Mouse (Mus musculus) embryonic facial prominence, embryonic 15.5 days (tissue): ENCODE results near the gene Ccdc87. TPM values are rescaled to one million over a fixed set of nuclear protein-coding genes. Genes with fewer than 3 reads are reported as not detected.

Experiments used
- ATAC-seq: fragments of 200-750 bp; cut with Nextera tagmentation; 2 replicates; pipeline ENCODE4 v1.8.0; 2017; ENCODE audit warnings: low read depth, moderate TSS enrichment; ENCODE audit not compliant: insufficient number of reproducible peaks, low FRiP score, low TSS enrichment
- H3K27ac ChIP-seq: fragments of 300-500 bp; sonication (generic); replicated peaks from 2 replicates; pipeline ENCODE4 v1.5.1; 2015; ENCODE audit warnings: mild to moderate bottlenecking, inconsistent platforms
- H3K27me3 ChIP-seq: fragments of 300-500 bp; sonication (generic); 2 replicates; pipeline ENCODE4 v1.6.1; 2015; ENCODE audit warnings: inconsistent platforms
- H3K36me3 ChIP-seq: fragments of 300-500 bp; sonication (generic); 2 replicates; pipeline ENCODE4 v1.6.1; 2015; ENCODE audit warnings: mild to moderate bottlenecking, inconsistent platforms
- H3K4me1 ChIP-seq: fragments of 300-500 bp; sonication (generic); 2 replicates; pipeline ENCODE4 v1.6.1; 2015; ENCODE audit warnings: inconsistent platforms
- H3K4me2 ChIP-seq: fragments of 300-500 bp; sonication (generic); replicated peaks from 2 replicates; pipeline ENCODE4 v1.6.1; 2015; ENCODE audit warnings: mild to moderate bottlenecking, inconsistent platforms
- H3K4me3 ChIP-seq: fragments of 300-500 bp; sonication (generic); replicated peaks from 2 replicates; pipeline ENCODE4 v1.5.1; 2015; ENCODE audit warnings: mild to moderate bottlenecking, inconsistent platforms
- H3K9ac ChIP-seq: fragments of 300-500 bp; sonication (generic); 2 replicates; pipeline ENCODE4 v1.6.1; 2015; ENCODE audit warnings: inconsistent platforms
- H3K9me3 ChIP-seq: fragments of 300-500 bp; sonication (generic); replicated peaks from 2 replicates; pipeline ENCODE4 v1.6.1; 2016; ENCODE audit warnings: inconsistent platforms
- WGBS: fragments of 180-500 bp; shearing (Covaris S2); methylation state at CpG from one replicate; pipeline ENCODE4 v1.1.7; 2015; 5-methylcytosine and 5-hydroxymethylcytosine counted together
- polyA plus RNA-seq: library from polyadenylated mRNA; unstranded; fragments of >200 nt; fragmentation: Nextera tagmentation; extraction: Ambion mirVana; gene quantifications from 2 replicates; pipeline ENCODE4 v1.2.1, GENCODE M21; 2015

Gene Ccdc87
- polyA plus RNA-seq, result 1.2 and 1.9 TPM in 2 replicates

- H3K9ac ChIP-seq, result peak within 1 kb of the TSS; percentile 75
- under 1% methylated on average over 25 of the region's 25 CpGs for WGBS
- 0 out of 2 replicates have a peak, but pooled peaks cover 2% of the 10 kb centered on the region for H3K36me3 ChIP-seq
- H3K4me3 ChIP-seq, result peak within 1 kb of the TSS; percentile 64
- peaks cover 22% of the 10 kb centered on the region for H3K4me1 ChIP-seq
- H3K27ac ChIP-seq, result 0 out of 2 replicates have a peak within 1 kb of the TSS, but pooled peaks have one; percentile 25
- peak within 1 kb of the TSS; percentile 98 for H3K4me2 ChIP-seq
- ATAC-seq, result peak; percentile 97
- H3K27me3 ChIP-seq, result peaks cover 28% of the 10 kb centered on the region
- no peaks in the 10 kb centered on the region for H3K9me3 ChIP-seq
These were observed at the start of gene Ccdc87, which contains the start of gene Ccs for GRCm38 (mm10) chr19:4839149-4839548. Ccdc87 (plus strand) TSS chr19:4839366. Ccs (minus strand) TSS chr19:4839332.

- WGBS, result under 1% methylated on average over 16 of the region's 16 CpGs
- H3K4me3 ChIP-seq, result peak overlapping the region; percentile 74
- peak overlapping the region; percentile 63 for H3K9ac ChIP-seq
- peak; percentile 37; the same call in 1 of the 2 replicates for ATAC-seq
- H3K9me3 ChIP-seq, result no peaks in the 10 kb centered on the region
- peak overlapping the region; percentile 75 for H3K4me2 ChIP-seq
- peaks cover 35% of the 10 kb centered on the region for H3K36me3 ChIP-seq
- H3K27me3 ChIP-seq, result no peaks in the 10 kb centered on the region
- H3K27ac ChIP-seq, result peak overlapping the region; percentile 89
- H3K4me1 ChIP-seq, result peaks cover 34% of the 10 kb centered on the region
These were observed 45.8 kb upstream of the Ccdc87 start for GRCm38 (mm10) chr19:4793281-4793830.

- Histone ChIP-seq H3K4me2 (peak within 1 kb of the TSS; percentile 75), H3K9ac (peak within 1 kb of the TSS; percentile 63), H3K27ac (peak within 1 kb of the TSS; percentile 89), H3K4me3 (peak within 1 kb of the TSS; percentile 74), H3K4me1 (peaks cover 34% of the 10 kb centered on the region), H3K27me3 (no peaks in the 10 kb centered on the region), H3K9me3 (no peaks in the 10 kb centered on the region), H3K36me3 (peaks cover 36% of the 10 kb centered on the region)
- peak; percentile 96 for ATAC-seq
- WGBS, result under 1% methylated on average over 31 of the region's 31 CpGs
These were observed 45.2 kb upstream of the Ccdc87 start, which contains the start of gene Rbm4 for GRCm38 (mm10) chr19:4793831-4794422. Rbm4 (minus strand) TSS chr19:4793901.

GRCm38 (mm10) chr19:4795929-4796328 is 43.2 kb upstream of the Ccdc87 start:
- Histone ChIP-seq H3K4me2 (no peak overlapping the region), H3K4me3 (no peak overlapping the region), H3K27ac (no peak overlapping the region), H3K9me3 (no peaks in the 10 kb centered on the region), H3K4me1 (peaks cover 24% of the 10 kb centered on the region), H3K36me3 (peaks cover 46% of the 10 kb centered on the region), H3K9ac (no peak overlapping the region), H3K27me3 (no peaks in the 10 kb centered on the region)
- WGBS, result 75% methylated on average over 1 of the region's 1 CpGs
- no peak for ATAC-seq

- ATAC-seq, result no peak
- H3K4me2 ChIP-seq, result no peak overlapping the region
- H3K9me3 ChIP-seq, result no peaks in the 10 kb centered on the region
- WGBS, result 96% methylated on average over 2 of the region's 2 CpGs
- no peak overlapping the region for H3K9ac ChIP-seq
- H3K27me3 ChIP-seq, result no peaks in the 10 kb centered on the region
- peaks cover 9% of the 10 kb centered on the region; the same call in 1 of the 2 replicates for H3K4me1 ChIP-seq
- no peak overlapping the region for H3K4me3 ChIP-seq
- no peak overlapping the region for H3K27ac ChIP-seq
- peaks cover 59% of the 10 kb centered on the region for H3K36me3 ChIP-seq
These were observed 41.3 kb upstream of the Ccdc87 start for GRCm38 (mm10) chr19:4797846-4798245.

GRCm38 (mm10) chr19:4799083-4799482 is 40.1 kb upstream of the Ccdc87 start:
- no peaks in the 10 kb centered on the region for H3K27me3 ChIP-seq
- H3K9ac ChIP-seq, result no peak overlapping the region
- no peak overlapping the region for H3K4me2 ChIP-seq
- H3K9me3 ChIP-seq, result no peaks in the 10 kb centered on the region
- 93% methylated on average over 5 of the region's 5 CpGs for WGBS
- H3K4me3 ChIP-seq, result no peak overlapping the region
- no peak for ATAC-seq
- no peak overlapping the region for H3K27ac ChIP-seq
- H3K4me1 ChIP-seq, result peaks cover 12% of the 10 kb centered on the region; the same call in 1 of the 2 replicates
- peaks cover 70% of the 10 kb centered on the region for H3K36me3 ChIP-seq

GRCm38 (mm10) chr19:4802691-4803091 is 36.5 kb upstream of the Ccdc87 start:
- Histone ChIP-seq H3K4me2 (no peak overlapping the region), H3K4me1 (peaks cover 4% of the 10 kb centered on the region; the same call in 1 of the 2 replicates), H3K9ac (no peak overlapping the region), H3K9me3 (no peaks in the 10 kb centered on the region), H3K36me3 (peaks cover 59% of the 10 kb centered on the region), H3K27me3 (no peaks in the 10 kb centered on the region), H3K4me3 (no peak overlapping the region), H3K27ac (no peak overlapping the region)
- ATAC-seq, result peak; percentile 20; the same call in 1 of the 2 replicates
- 94% methylated on average over 7 of the region's 7 CpGs for WGBS

GRCm38 (mm10) chr19:4803283-4803682 is 35.9 kb upstream of the Ccdc87 start:
- Histone ChIP-seq H3K9ac (no peak overlapping the region), H3K27ac (no peak overlapping the region), H3K4me3 (no peak overlapping the region), H3K27me3 (no peaks in the 10 kb centered on the region), H3K4me2 (no peak overlapping the region), H3K9me3 (no peaks in the 10 kb centered on the region), H3K36me3 (peaks cover 56% of the 10 kb centered on the region), H3K4me1 (peaks cover 10% of the 10 kb centered on the region; the same call in 1 of the 2 replicates)
- WGBS, result 80% methylated on average over 10 of the region's 10 CpGs
- ATAC-seq, result no peak

GRCm38 (mm10) chr19:4810309-4810708 is 28.9 kb upstream of the Ccdc87 start:
- H3K4me1 ChIP-seq, result peaks cover 23% of the 10 kb centered on the region
- no peak for ATAC-seq
- under 1% methylated on average over 14 of the region's 14 CpGs for WGBS
- peak overlapping the region; percentile 64 for H3K4me2 ChIP-seq
- no peaks in the 10 kb centered on the region for H3K27me3 ChIP-seq
- H3K9me3 ChIP-seq, result no peaks in the 10 kb centered on the region
- peak overlapping the region; percentile 70 for H3K9ac ChIP-seq
- peak overlapping the region; percentile 93 for H3K4me3 ChIP-seq
- peak overlapping the region; percentile 97 for H3K27ac ChIP-seq
- no peaks in the 10 kb centered on the region for H3K36me3 ChIP-seq

GRCm38 (mm10) chr19:4810746-4811062 is 28.5 kb upstream of the Ccdc87 start:
- H3K36me3 ChIP-seq, result no peaks in the 10 kb centered on the region
- ATAC-seq, result no peak
- no peaks in the 10 kb centered on the region for H3K9me3 ChIP-seq
- H3K4me1 ChIP-seq, result peaks cover 23% of the 10 kb centered on the region
- WGBS, result under 1% methylated on average over 17 of the region's 17 CpGs
- peak overlapping the region; percentile 93 for H3K4me3 ChIP-seq
- no peaks in the 10 kb centered on the region for H3K27me3 ChIP-seq
- H3K4me2 ChIP-seq, result peak overlapping the region; percentile 64
- peak overlapping the region; percentile 97 for H3K27ac ChIP-seq
- H3K9ac ChIP-seq, result peak overlapping the region; percentile 70

GRCm38 (mm10) chr19:4811063-4811908 is 27.9 kb upstream of the Ccdc87 start, which contains the start of the genes Gm21992 and Rbm14:
Gm21992 (minus strand) TSS chr19:4811612.
Rbm14 (minus strand) TSS chr19:4811634.
- no peaks in the 10 kb centered on the region for H3K27me3 ChIP-seq
- WGBS, result under 1% methylated on average over 83 of the region's 83 CpGs
- no peaks in the 10 kb centered on the region for H3K9me3 ChIP-seq
- peak within 1 kb of the TSS; percentile 70 for H3K9ac ChIP-seq
- peak within 1 kb of the TSS; percentile 93 for H3K4me3 ChIP-seq
- H3K4me1 ChIP-seq, result peaks cover 23% of the 10 kb centered on the region
- peak; percentile 98 for ATAC-seq
- H3K4me2 ChIP-seq, result peak within 1 kb of the TSS; percentile 64
- H3K36me3 ChIP-seq, result no peaks in the 10 kb centered on the region
- H3K27ac ChIP-seq, result peak within 1 kb of the TSS; percentile 97
